24 mouse cellular contexts compared by ENCODE assay signal in the genomic region with DNA sequence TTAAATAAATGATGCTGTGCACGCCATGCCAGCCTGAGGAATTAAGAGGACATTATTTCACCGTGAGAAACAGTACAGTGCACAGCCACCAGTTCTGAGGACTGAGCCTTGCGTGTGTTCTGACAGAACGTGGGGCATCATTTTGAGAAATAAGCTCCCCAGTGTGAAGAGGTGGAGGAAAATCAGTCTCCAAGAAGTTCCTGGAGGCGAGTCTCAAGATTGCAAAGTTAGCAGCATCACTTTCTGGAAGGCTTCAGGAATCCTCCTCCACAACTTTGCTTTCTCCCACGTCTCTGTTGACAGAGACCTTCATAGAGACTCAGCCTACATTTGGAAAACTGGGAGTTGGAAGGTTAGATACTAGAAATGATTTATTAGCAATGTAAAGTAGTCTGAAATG.
DNase-seq lines count a peak whose midpoint lies in the region; ATAC-seq lines count a peak whose summit lies in the region.
"Had no signal": no experiment of that assay in that cellular context is flagged by ENCODE, and none has a peak within 500 bp of the region (broad histone marks: within the 10 kb centered on the region; RNA-seq: fewer than 3 reads in every experiment).

No protein-coding gene starts in this region.

- no peak for DNase-seq in frontal cortex, postnatal 14 days (ENCODE audit: low spot score in 2 of 2)
- peak; percentile 7 for DNase-seq in left cerebral cortex, adult 11 months (ENCODE audit: low spot score)
- DNase-seq in left cerebral cortex, postnatal 10 days (ENCODE audit: extremely low spot score in 1 of 2, low spot score in 2 of 2): no peak
- DNase-seq in right cerebral cortex, adult 18-20 months: peak; percentile 49
- DNase-seq in right cerebral cortex, postnatal 14 days: no peak
- DNase-seq in telencephalon, adult 2 months (ENCODE audit: low read depth, low spot score): peak; percentile 53
- no peak for DNase-seq in embryo, embryonic 11 days
- DNase-seq: adrenal gland, postnatal 10 days; adrenal gland, postnatal 36 days; cerebellum, adult 11 months; cerebellum, adult 2 months; cerebellum, adult 9-11 months; cerebellum, postnatal 25 days; gastrocnemius, postnatal 10 days; gastrocnemius, postnatal 36 days; heart, adult 2 months; heart, postnatal 14 days; heart, postnatal 4 days had no signal

- intact Hi-C loops in left cerebral cortex, postnatal 10 days (cut with DNase I): no loop called here

- peak; percentile 99 for ATAC-seq in frontal cortex, adult (ENCODE audit: low TSS enrichment)
- ATAC-seq: activated CD4-positive, CD25-positive, alpha-beta regulatory T cell, adult 4 months; forebrain, embryonic 13.5 days; forebrain, embryonic 16.5 days; hindbrain, postnatal 0 days; inflammation-experienced regulatory T-cells, adult 6 months had no signal

Comparison
In these comparisons a context has a peak if more than half of its experiments do, and no peak if none do; other contexts are left out.
1. DNase-seq: peak in left cerebral cortex, adult 11 months (single experiment), right cerebral cortex, adult 18-20 months (single experiment) and telencephalon, adult 2 months (single experiment); none in frontal cortex, postnatal 14 days (0 of 2), left cerebral cortex, postnatal 10 days (0 of 2), right cerebral cortex, postnatal 14 days (single experiment) and embryo, embryonic 11 days (single experiment).